Mouse (Mus musculus) G1E (cell line): ENCODE measurements around the gene Hoxd3.

Experiments
- CTCF ChIP-seq: IDR thresholded peaks from 2 replicates; pipeline ENCODE4 v1.5.1; 2012; ENCODE audit warnings: low read depth, low read length, inconsistent platforms, mixed read lengths
- GATA1 ChIP-seq: IDR thresholded peaks from 2 replicates; pipeline ENCODE4 v1.6.1; 2012; ENCODE audit warnings: borderline replicate concordance, low read length, inconsistent platforms, mixed read lengths
- POLR2AphosphoS5 ChIP-seq: IDR thresholded peaks from 2 replicates; pipeline ENCODE4 v1.6.1; 2012; ENCODE audit warnings: low read depth, low read length, inconsistent platforms; ENCODE audit not compliant: insufficient replicate concordance

DNA sequence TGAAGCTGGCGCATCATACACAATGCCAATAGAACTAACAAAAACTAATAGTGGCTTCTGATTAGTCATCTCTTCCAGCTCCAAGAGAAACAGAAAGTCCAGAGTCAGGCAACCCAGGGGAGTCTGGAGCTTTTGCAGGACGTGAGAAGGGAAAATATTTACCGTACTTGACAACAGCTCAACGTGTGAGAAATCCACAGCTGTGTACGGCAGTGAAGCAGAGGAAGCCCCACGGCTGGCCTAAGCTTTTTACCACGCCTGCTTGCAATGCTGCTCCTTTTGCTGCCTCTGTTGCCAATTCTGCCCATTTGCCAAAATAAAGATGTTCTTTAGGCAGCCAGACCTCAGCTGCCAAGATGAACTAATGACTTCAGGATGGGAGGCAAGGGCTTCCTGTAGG is 83.8 kb downstream of the Hoxd3 start:
- no peak for TF ChIP-seq CTCF
- TF ChIP-seq GATA1 = no peak
- TF ChIP-seq POLR2AphosphoS5 = no peak
